Mouse (Mus musculus) heart, adult 18-20 months (tissue): ENCODE results near the gene Rsg1. TPM values are rescaled to one million over a fixed set of nuclear protein-coding genes. Genes with fewer than 3 reads are reported as not detected.
A peak's percentile ranks its signal among the peaks of the same experiment; 100 is the strongest.

ENCODE experiments used
- DNase-seq, 2 experiments: peaks; one replicate each; pipeline ENCODE4 v3.0.0; 2021 to 2022; ENCODE audit warnings: mixed read lengths in 1 of 2
- total RNA-seq, 2 experiments: library from RNA; stranded (reverse); gene quantifications; 2 replicates each; pipeline ENCODE4 v1.2.3; 2021

The Rsg1 gene
- total RNA-seq, 2 experiments from 2014 or later, result 0.52 to 1.2 TPM

- no peak for DNase-seq
Observed at GRCm38 (mm10) chr4:141211646-141212045, 2.1 kb upstream of the Rsg1 start.

- no peak for DNase-seq
Observed at GRCm38 (mm10) chr4:141212892-141213291, 864 bp upstream of the Rsg1 start.

DNA sequence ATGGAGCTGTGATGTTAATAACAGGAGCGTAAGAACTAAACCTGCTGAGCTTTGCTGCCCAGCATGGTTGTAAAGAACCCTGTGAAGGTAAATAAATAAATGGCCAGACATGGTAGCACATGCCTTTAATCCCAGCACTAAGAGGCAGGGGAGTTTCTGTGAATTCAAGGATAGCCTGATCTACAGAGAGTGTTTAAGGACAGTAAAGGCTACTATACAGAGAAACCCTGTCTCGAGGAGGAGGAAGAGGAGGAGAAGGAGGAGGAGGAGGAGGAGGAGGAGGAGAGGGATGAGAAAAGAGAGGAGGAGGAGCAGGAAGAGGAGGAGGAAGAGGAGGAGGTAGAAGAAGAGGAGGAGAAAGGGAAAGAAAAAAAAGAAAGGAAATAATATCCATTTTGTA lies 414 bp upstream of the Rsg1 start:
- no peak for DNase-seq

- peak in 1 of 2 experiments; percentile 28 for DNase-seq
Observed at GRCm38 (mm10) chr4:141214337-141214851, 638 bp downstream of the Rsg1 start.

DNA sequence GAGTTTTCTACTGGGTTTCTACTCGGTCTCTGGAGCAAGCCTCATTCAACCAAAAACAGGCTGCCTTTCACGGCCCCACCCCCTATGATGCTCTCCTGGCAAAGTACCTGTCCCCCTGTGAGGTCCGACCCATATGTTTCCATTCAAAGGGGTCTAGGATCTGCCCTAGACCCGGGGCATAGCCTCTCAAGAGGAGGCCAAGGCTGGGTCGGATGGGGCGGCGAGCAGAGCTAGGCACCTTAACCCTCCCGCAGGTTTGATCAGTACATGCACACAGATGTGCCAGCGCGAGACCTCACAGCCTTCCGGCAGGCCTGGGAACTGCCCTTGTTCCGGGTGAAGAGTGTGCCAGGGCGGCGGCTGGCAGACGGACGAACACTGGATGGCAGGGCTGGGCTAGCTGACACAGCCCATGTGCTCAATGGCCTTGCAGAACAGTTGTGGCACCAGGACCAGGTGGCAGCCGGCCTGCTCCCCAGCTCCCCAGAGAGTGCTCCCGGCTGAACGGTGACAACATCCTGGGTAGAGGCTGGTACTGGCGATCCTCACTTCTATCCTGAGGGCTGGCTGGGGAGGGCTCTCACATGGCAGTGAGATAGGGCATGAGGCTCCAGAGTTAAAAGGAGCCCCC lies 5.9 kb downstream of the Rsg1 start:
- DNase-seq, result no peak

- no peak for DNase-seq
Observed at GRCm38 (mm10) chr4:141221848-141222247, 8.1 kb downstream of the Rsg1 start.

GRCm38 (mm10) chr4:141222752-141223151 lies 9.0 kb downstream of the Rsg1 start:
- no peak for DNase-seq

GRCm38 (mm10) chr4:141228687-141229086 lies 14.9 kb downstream of the Rsg1 start:
- no peak for DNase-seq

- no peak for DNase-seq
Observed at GRCm38 (mm10) chr4:141233196-141233595, 19.4 kb downstream of the Rsg1 start.

DNA sequence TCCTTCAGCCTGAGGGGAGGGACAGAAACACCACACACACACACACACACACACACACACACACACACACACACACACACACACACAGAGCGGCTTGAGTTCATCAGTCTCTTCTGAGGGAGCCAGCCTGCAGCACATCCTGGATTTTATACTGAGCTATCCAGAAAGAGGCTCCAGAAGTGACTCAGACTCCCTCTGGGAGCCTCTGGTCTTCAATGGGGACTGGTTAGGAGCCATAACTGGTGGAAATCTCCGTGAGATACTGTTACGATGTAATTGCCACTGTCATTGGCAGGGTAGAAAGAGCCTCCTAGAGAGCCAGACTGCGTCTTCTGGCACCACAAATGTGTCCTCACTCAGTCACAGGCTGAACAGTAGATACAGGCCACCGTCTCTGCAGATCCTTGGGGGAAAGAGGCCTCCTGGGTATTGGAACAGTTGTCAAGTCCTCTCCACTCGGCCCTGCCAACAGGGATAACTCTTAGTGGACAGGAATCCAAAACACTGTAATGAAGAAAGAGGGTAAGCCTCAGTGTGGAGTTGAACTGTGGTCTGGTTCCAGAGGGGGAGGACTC lies 21.9 kb downstream of the Rsg1 start:
- DNase-seq, result no peak

DNA sequence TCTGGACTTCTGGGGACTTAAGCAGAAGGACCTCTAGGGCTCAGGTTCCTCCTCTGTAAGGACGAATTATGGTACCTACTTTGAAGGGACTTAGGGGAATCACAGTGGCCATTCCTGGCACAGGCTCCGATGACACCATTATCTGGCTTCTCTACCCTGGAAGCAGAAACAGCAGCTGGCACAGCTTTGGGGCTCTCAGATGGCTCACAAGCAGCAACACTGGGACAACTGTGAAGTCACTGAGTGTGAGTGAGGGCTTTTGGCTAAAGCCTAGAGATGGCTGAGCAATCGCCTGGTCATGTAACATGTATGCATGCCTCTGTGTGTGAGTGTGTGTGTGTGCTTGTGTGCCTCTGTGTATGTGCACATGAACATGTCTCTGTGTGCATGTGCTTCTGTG lies 23.1 kb downstream of the Rsg1 start:
- DNase-seq, result no peak

DNA sequence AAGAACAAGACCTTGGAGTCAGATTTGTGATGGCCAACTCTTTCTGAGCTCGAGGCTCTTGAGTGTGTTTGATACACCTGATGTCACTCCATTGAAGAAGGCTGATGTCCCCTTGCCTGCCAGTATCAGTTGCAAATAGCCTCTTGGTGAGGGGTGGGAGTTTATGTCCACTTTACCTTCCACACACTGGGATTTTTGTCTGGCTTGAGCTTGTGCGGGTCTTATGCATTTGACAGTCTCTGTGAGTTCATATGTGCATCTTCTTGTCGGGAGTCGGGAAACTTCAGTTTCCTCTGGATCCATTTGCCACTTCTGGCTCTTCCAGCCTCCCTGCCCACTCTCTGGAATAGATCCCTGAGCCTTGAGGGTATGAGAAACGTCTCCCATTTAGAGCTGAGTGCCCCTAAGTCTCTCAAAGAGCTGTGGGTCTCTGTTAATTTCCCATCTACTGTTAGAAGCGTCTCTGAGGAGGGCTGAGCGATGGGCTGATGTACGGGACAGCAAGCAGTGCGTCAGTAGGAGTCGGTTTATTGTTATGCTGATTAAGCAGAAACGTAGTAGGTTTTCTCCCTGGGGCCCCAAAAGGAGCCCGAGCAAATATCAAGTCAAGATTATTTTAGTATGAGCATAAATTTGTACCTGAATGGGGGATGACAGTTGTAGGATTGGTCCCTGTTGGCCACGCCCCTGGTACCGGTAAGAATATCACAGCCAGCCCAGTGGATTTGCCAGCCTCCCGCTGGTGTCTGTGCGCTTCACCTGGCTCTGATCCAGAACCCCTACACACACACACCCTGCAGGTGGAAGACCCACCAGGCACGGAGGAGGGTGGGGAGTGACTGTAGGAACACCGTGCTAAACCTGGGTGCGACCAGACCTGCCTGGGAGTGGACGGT lies 25.0 kb downstream of the Rsg1 start:
- DNase-seq, result peak in 1 of 2 experiments; percentile 17

GRCm38 (mm10) chr4:141239388-141240125 lies 25.8 kb downstream of the Rsg1 start, which contains the start of gene Arhgef19:
Gene Arhgef19, plus strand, starts transcription at chr4:141239499.
- peak; percentile 93 to 95 for DNase-seq

- DNase-seq, result peak; percentile 39 to 40
Observed at GRCm38 (mm10) chr4:141240617-141241016, 26.9 kb downstream of the Rsg1 start.

DNA sequence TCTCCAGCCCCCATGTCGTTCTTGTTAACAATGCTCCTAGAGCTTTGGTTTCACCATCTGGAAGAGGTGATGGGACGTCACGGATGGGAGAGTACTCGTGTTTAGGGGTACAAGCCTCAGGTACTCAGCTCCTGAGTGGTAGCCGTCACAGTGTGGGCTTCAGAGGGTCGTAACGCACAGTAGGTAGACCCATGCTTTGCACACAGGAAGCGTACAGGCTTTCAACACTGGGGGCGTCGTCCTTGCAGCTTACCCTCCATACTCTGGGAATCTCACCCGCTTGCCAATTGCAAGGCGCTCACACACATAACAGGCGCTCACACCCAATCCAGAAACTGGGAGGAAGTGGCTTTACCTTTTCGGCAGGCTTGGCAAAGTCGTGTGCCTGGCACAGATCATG lies 28.1 kb downstream of the Rsg1 start:
- DNase-seq, result no peak

GRCm38 (mm10) chr4:141242651-141243241 lies 29.0 kb downstream of the Rsg1 start:
- peak; percentile 50 to 66 for DNase-seq

DNA sequence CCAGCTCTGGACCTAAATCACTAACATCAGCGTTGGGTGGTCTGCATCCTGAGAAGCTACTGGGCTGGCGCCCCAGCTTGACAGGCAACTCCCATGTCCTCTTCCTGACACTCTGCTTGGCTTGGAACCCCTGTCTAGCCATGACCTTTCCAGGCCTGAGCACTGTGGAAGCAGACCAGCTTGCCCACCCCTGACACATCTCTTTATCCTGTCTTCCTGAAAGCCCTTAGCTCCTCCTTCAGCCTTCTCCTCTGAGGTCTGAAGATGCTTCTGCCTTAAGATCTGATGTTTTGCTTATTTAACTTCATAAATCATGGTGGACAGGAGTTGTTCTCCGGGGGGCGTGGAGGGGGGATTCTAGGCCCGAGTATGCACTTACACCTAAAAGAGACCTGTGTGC lies 29.9 kb downstream of the Rsg1 start:
- no peak for DNase-seq

DNA sequence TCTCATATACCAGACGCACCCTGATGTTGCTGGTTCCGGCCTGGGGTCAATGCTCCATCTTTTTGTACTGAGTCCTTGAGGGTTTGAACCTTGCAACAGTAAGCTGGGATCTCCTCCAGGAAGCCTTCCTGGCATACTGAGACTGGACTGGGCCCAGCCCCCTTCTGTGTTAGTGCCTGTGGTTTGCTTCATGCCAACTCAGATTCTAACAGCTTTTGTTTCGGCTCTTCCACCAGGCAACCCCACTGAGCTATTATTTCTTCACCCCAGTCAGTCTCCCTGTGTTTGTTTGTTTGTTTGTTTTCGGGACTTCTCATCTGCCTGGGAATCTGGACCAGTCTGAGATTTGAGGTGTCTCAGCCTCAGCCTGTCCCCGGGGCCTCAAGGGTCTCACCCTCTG lies 30.6 kb downstream of the Rsg1 start:
- DNase-seq, result no peak

- peak in 1 of 2 experiments; percentile 79 for DNase-seq
Observed at GRCm38 (mm10) chr4:141244931-141245425, 31.2 kb downstream of the Rsg1 start.

- peak in 1 of 2 experiments; percentile 51 for DNase-seq
Observed at GRCm38 (mm10) chr4:141246089-141246997, 32.6 kb downstream of the Rsg1 start.
